Mouse (Mus musculus) splenic B cell, adult 2 months (primary cell): ENCODE results near the gene Macrod2.

ENCODE experiments used
- DNase-seq: peaks from one replicate; pipeline ENCODE4 v3.0.0-alpha.2; 2011; ENCODE audit warnings: low read depth, low spot score
- H3K27me3 ChIP-seq: 2 replicates; pipeline ENCODE4 v1.6.1; 2012; ENCODE audit warnings: mild to moderate bottlenecking, low read length, moderate library complexity, mixed read lengths; ENCODE audit not compliant: control insufficient read depth, poor library complexity, insufficient read depth, severe bottlenecking
- H3K36me3 ChIP-seq: 2 replicates; pipeline ENCODE4 v1.6.1; 2012; ENCODE audit warnings: mild to moderate bottlenecking, low read length, moderate library complexity, mixed read lengths; ENCODE audit not compliant: control insufficient read depth, poor library complexity, insufficient read depth, severe bottlenecking

The Macrod2 gene

DNA sequence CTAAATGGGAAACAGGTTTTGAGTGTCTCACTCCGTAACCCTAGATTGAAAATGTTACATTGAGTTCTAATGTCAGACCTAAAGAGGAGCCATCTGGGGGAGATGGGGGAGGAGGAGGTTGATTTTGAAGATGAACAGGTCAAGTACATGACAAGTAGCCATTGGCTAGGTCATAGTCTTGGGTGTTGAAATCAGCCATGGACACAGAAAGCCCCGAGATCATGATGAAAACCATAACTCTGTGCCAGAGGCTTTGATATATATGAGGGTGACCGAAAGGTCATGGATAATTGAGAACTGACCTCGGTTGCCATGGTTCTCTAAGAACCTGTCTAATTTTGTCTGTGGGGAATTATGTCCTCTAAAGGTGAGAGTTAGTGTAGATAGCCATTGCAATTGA, 1405.1 kb downstream of the Macrod2 start:
- DNase-seq, result no peak
- no peaks in the 10 kb centered on the region for H3K27me3 ChIP-seq
- H3K36me3 ChIP-seq, result no peaks in the 10 kb centered on the region

DNA sequence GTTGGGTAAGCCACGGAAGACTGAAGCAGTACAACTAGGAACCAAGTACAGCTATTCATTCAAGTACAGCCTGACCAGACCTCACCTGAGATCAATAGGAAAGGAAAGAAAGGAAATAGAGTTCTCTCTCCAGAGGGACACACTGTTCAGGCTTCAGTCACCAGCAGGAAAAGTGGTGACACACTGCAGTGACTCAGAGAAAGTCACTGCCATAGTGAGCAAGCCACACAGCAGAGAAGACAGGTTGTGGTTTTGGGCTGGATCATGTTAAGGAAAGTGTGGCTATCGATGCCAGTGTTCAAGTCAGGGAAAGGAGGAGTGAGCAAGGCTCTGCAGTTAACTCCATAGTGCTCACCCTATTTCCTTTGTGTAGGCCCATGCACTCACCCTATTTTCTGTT, 1405.8 kb downstream of the Macrod2 start:
- no peaks in the 10 kb centered on the region for H3K27me3 ChIP-seq
- H3K36me3 ChIP-seq, result no peaks in the 10 kb centered on the region
- no peak for DNase-seq

DNA sequence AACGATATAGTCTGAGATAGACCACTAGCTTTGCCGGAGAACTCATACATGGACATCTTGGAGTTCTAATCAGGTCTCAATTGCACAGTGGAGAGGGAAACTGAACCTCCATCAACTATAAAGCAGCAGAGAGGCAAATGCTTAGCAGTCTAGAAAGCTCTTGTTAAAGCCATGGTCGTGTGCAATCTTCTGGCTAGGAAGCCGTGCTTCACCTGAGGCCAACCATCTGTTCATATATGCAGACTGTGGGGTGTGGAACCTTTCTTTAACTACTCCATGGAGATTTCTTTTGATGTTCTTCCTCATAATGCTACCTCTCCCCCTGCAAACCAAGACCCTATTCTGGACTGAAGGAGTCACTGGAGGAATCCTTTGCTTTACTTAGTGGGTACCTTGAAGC, 1421.2 kb downstream of the Macrod2 start:
- no peak for DNase-seq
- H3K36me3 ChIP-seq, result no peaks in the 10 kb centered on the region

DNA sequence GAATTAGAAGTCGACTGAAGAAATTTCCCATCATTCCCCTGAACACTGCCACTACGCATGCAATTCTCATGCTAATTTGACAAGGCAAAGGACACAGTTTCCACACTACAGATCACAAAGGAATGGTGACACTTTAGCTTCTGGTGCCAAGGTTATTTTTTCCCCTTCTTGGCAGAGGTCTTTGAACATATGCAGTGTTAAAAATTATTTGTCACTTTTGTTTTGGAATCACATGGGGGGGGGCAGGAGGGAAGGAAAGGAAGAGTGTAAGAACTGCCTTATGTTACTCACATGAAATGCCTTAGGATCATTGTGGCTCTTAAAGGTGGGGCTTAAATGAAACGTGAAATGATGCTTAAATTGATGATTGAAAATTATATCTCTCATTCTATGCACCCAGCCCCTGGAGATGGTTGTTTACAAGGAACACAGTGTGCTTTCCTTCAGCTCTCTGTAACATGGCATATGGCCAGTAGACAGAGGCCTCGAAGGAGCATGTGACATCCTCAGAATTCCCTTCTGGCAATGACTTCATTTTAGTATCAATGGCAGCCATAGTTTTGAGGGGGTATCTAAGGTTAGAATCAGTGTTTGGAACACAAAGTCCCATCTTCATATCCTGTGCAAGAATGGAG, 1422.6 kb downstream of the Macrod2 start:
- H3K36me3 ChIP-seq, result no peaks in the 10 kb centered on the region
- no peak for DNase-seq
- H3K27me3 ChIP-seq, result no peaks in the 10 kb centered on the region

More for the DNA sequence above, 1421.2 kb downstream of the Macrod2 start:
- H3K27me3 ChIP-seq, result no peaks in the 10 kb centered on the region

DNA sequence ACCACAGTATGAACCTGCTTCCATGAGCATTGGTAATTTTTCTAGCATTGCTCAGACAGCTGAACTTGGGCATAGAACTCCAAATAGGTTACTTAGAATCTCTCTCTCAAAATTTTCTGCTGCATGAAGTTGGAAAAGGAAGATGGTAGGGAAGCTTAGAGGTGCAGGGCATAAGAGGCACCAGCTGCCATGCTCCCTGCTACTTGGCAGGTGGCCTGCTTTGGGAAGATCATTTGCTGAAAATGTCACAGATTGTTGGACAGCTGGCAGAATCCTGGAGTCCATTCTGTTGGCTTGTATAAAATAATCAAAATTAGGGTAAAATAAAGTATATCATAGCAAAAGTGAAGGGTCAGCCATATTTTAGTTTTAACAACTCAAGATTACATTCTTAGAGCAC, 1425.7 kb downstream of the Macrod2 start:
- no peak for DNase-seq
- Histone ChIP-seq H3K27me3 (no peaks in the 10 kb centered on the region), H3K36me3 (no peaks in the 10 kb centered on the region)

DNA sequence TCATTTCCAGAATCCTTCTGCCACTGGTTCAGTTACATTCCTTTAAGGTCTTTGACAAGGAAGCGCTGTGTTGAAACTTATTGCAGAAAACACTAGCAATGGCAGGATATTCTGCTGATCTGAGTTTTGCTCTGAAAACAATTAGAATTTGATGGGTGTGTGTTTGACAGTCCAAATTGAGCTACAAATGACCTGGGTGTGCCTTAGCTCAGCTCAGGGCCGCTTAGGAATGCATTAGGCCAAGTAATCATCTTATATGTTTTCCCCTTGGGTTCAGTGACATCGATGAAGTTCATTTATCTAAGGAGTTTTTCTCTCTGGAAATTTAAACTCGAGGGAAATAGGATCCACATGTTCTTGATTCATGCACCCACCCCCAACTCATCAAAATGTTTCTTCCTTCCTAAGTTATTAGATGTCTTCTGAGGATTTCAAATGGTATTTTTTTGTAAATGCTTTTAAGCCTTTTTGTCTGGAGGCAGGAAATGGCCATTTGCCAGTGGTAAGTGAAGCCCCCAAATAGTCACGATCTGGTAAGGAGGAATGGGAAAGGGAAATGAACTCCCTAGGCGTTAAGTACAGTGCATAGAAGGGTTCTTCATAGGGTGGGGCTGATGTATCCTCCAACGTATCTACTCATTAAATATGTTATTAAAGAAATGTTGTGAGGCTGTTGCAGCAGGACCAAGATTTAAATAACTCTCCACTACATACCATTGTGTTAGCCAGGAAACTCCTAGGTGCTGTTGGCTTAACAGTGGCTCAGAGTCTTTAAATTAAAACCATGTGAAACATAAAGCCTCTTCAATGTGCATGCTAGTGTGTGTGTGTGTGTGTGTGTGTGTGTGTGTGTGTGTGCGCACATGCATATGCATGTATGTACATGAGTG, 1430.7 kb downstream of the Macrod2 start:
- no peak for DNase-seq
- H3K36me3 ChIP-seq, result no peaks in the 10 kb centered on the region
- H3K27me3 ChIP-seq, result no peaks in the 10 kb centered on the region

DNA sequence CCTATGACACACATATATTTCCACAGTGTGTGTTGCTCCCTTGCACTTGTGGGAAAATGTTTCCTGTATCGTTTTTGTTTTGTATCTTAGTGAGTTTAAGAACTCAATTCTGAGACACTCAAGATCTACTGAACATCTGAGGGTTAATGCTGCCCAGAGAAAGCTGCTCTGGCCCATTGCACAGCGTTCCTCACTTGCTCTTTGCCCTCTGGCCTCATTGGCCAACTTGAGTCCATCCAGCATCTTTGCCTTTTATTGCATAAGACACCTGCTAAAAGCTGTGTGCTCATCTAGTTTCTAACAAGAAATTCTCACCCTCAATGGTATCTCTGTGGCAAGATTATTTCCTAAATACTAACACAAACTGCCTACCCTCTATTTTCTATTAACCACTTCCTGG, 1435.4 kb downstream of the Macrod2 start:
- no peak for DNase-seq
- H3K27me3 ChIP-seq, result no peaks in the 10 kb centered on the region
- no peaks in the 10 kb centered on the region for H3K36me3 ChIP-seq

DNA sequence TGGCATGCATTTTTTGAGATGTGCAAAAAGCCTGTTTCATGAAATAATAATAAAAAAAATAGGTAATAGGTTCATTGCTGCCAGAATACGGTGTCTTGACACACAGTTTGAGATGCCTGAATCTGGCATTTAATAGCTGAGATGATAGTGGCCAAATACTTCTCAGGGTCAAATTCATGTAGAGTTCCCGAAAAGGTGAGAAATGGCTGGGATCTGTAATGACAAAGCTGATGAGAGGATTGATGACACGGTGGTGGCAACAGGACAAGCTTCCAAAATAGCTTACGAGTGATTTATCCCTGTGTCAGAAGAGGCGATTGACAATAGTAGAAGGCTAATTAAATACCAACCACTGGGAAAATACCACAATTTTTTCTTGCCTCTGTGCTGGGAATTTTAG, 1436.4 kb downstream of the Macrod2 start:
- no peaks in the 10 kb centered on the region for H3K36me3 ChIP-seq
- H3K27me3 ChIP-seq, result no peaks in the 10 kb centered on the region
- DNase-seq, result no peak

DNA sequence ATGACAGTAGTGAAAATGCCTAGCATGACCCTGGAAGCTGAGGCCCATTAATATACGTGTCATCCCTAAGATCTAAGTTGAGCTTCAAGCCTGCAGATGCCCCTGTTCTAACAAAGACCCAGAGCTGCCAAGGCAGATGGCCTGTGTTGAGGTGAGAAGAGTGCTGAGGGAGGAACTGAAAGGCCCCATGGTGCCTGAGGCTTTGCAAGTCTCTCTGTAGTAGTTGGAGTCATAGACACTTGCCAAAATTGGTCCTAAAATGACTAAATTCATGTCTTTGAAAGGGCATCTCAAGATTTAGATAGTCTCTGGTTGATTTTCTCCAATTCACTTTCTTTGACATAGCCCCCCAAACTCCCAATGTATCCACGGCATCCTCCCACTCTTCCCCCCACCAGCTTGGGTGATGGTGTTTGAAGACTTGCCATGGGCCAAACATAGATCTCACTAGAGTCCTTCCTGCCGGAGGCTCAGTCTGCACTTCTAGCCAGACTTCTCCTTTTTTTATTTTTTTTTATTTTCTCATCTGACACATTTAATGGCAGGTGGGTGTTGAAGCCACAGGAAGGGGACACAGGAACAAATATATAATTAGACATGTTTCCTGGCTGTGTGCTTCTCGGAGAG, 1439.2 kb downstream of the Macrod2 start:
- DNase-seq, result no peak
- Histone ChIP-seq H3K36me3 (no peaks in the 10 kb centered on the region), H3K27me3 (no peaks in the 10 kb centered on the region)

DNA sequence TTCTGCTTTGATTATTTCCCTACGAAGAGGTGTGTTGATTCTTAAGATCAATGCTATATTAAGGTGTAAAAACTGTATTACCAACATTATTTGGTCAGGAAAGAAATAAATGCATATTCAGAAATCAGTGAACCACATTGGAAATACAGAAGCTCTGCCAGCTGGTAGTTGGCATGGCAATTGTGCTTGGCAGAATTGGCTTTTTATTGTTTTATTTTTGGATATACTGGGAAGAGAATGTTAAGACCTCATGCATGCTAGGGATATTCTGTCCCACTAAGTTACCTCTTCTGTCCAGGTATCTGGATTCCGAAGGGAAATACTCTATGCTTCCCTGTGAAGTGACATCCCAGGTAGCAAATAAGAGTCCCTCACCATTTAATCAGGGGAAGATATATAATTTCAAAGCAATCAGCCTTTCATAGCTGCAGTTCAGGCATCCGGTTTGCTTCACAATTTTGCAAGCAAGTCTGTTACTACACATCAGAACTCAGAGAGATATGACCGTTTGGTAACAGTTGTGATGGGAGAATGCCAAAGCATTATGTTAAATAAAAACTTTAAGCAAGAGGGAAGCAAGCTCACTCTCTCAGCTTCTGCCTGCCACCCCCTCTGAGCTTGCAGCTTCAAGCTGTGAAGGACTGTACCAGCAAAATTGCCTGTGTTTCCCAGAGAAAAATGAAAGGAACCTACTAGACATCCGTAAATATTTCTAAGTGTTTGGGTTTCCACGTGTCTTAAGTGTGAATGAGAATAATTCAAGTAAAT, 1449.5 kb downstream of the Macrod2 start:
- DNase-seq, result no peak
- Histone ChIP-seq H3K27me3 (no peaks in the 10 kb centered on the region), H3K36me3 (no peaks in the 10 kb centered on the region)

DNA sequence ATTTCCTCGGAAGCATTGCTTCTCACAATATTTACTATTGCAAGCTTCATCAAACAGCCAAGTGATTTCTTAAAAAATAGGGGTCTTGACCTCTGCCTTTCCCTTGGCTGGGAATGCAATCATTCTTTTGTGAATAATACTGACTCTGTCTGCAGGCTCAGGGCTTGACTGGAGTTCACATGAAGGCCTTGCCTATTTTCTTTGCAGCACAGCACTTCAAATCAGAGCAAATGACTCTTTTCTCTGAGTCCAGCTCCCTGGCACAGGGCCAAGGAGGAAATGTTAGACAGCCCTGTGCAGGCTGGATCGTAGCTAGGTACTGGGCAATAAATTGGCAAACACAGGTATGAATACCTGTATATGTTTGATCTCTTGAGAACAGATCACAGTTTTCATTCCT, 1464.1 kb downstream of the Macrod2 start:
- DNase-seq, result no peak
- H3K36me3 ChIP-seq, result no peaks in the 10 kb centered on the region
- no peaks in the 10 kb centered on the region for H3K27me3 ChIP-seq

DNA sequence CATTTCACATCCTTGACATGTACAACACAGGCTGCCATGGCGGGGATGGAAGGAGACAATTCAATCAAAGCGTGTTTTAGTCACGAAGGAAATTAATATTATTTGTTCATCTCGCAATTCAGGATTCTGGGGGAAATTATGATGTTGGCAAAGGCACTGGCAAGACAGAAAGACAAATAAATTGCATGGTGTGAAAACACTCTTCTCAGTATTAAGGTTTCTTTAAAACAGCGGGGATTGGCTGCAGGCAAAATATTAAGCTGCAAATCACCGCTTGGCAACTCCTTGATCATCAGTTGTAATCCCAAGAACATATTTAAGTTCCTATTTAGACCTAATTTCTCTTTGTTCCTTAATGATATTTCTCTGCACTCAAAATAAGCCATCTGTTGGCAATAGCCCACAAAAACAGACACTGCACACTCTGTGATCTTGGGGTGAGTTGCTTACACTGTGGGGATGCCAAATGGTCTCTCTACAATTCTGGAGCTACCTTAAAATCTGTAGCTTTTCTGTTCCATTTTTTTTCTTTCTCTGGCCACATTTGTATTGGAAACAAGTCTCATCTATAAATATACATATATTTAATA, 1466.7 kb downstream of the Macrod2 start:
- no peak for DNase-seq
- Histone ChIP-seq H3K27me3 (no peaks in the 10 kb centered on the region), H3K36me3 (no peaks in the 10 kb centered on the region)

DNA sequence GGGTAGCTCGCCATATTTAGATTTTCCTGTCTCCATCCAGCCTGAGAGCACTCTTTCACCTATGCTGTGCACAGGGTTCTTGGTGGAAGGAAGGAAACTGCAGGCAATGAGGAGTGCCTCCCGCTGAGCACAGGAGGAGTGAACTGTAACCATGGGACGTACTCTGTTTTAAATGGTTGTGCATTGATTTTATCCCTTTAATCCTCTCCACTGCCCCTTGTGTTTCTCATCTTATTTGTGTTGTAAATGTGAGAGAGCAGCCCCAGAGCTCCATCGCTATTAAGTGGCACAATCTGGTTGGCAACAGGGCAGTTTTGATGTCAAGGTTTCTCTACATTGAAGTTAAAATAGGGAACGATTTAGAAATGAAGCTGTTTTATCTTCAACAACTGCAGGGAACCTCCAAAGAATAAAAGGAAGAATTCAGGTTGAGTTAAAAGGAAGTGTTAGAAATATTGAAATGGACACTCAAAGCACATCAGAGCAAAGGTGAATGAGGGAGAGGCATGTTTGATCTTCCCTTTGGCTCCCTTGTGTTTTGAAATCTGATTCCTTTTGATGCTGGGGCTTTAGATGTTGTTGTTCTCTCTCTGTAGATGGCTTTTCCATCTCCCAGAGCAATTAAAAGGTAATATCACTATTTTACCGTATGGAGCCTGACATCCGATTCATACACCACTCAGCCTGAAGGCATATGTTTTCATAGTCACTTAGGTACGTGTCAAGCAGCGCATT, 1467.6 kb downstream of the Macrod2 start:
- no peak for DNase-seq
- Histone ChIP-seq H3K27me3 (no peaks in the 10 kb centered on the region), H3K36me3 (no peaks in the 10 kb centered on the region)

DNA sequence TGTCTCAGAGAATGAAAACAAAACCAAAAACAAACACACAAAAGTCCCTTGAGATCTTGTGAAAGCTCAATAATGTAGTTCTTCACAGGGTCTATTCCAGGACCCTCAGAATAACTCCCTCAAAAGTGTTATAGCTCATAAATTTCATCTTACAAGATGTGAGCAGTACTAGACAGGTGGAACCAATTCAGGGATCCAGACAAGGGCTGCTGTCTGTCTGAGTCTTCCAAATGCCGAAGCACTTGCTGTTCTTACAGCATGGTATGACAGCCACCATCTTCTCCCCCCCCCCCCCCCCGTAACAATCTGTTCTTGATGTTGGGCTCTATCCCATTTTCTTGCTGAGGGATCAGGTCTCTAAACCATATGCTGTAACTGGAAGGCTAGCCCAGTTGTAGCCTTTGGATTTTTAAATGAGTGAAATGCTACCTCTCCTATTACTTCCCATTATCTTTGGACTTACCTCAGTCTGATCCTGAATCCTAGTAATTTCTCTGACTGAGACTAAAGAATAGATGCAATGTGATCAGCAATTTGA, 1468.6 kb downstream of the Macrod2 start:
- H3K36me3 ChIP-seq, result no peaks in the 10 kb centered on the region
- no peak for DNase-seq
- H3K27me3 ChIP-seq, result no peaks in the 10 kb centered on the region
